Mouse (Mus musculus) hindbrain, embryonic 16.5 days (tissue): ENCODE measurements around the gene Lkaaear1. TPM values are rescaled to one million over a fixed set of nuclear protein-coding genes. Genes with fewer than 3 reads are reported as not detected.

Experiments used
- ATAC-seq: fragments of 200-750 bp; cut with Nextera tagmentation; 2 replicates; pipeline ENCODE4 v1.8.0; 2017; ENCODE audit warnings: moderate TSS enrichment, moderate library complexity
- H3K27ac ChIP-seq: fragments of 300-500 bp; sonication (generic); 2 replicates; pipeline ENCODE4 v1.5.1; 2014; ENCODE audit warnings: low read depth, mild to moderate bottlenecking, control low read depth, low read length, moderate library complexity
- H3K27me3 ChIP-seq: fragments of 300-500 bp; sonication (generic); replicated peaks from 2 replicates; pipeline ENCODE4 v1.6.1; 2014; ENCODE audit warnings: low read length; ENCODE audit not compliant: control insufficient read depth, insufficient read depth
- H3K36me3 ChIP-seq: fragments of 300-500 bp; sonication (generic); 2 replicates; pipeline ENCODE4 v1.6.1; 2014; ENCODE audit warnings: mild to moderate bottlenecking, low read length, moderate library complexity, mixed read lengths; ENCODE audit not compliant: control insufficient read depth, insufficient read depth
- H3K4me1 ChIP-seq: fragments of 300-500 bp; sonication (generic); 2 replicates; pipeline ENCODE4 v1.6.1; 2014; ENCODE audit warnings: low read depth, low read length; ENCODE audit not compliant: control insufficient read depth, insufficient read depth
- H3K4me2 ChIP-seq: fragments of 300-500 bp; sonication (generic); 2 replicates; pipeline ENCODE4 v1.6.1; 2014; ENCODE audit warnings: mild to moderate bottlenecking, low read length, control low read depth, moderate library complexity
- H3K4me3 ChIP-seq: fragments of 300-500 bp; sonication (generic); 2 replicates; pipeline ENCODE4 v1.5.1; 2014; ENCODE audit warnings: mild to moderate bottlenecking, low read length, control low read depth, moderate library complexity
- H3K9ac ChIP-seq: fragments of 300-500 bp; sonication (generic); 2 replicates; pipeline ENCODE4 v1.6.1; 2014; ENCODE audit warnings: low read depth, mild to moderate bottlenecking, control low read depth, low read length, moderate library complexity
- H3K9me3 ChIP-seq: fragments of 300-500 bp; sonication (generic); 2 replicates; pipeline ENCODE4 v1.6.1; 2014; ENCODE audit warnings: mild to moderate bottlenecking, low read length, moderate library complexity; ENCODE audit not compliant: control insufficient read depth
- WGBS: fragments of 180-500 bp; shearing (Covaris S2); extraction: QIAGEN DNeasy Blood & Tissue Kit; methylation state at CpG from one replicate; pipeline ENCODE4 v1.1.7; 2014; 5-methylcytosine and 5-hydroxymethylcytosine counted together
- polyA plus RNA-seq: library from polyadenylated mRNA; unstranded; fragments of >200 nt; fragmentation: Nextera tagmentation; extraction: Ambion mirVana; gene quantifications from 2 replicates; pipeline ENCODE4 v1.2.1, GENCODE M21; 2015

Lkaaear1 gene
- polyA plus RNA-seq, 1 experiment from 2014 or later = not detected

GRCm38 (mm10) chr2:181689466-181690160, 8.6 kb downstream of the Lkaaear1 start:
- H3K4me3 ChIP-seq = no peak overlapping the region
- no peak for ATAC-seq
- no peak overlapping the region for H3K9ac ChIP-seq
- H3K4me1 ChIP-seq = peaks cover 15% of the 10 kb centered on the region
- H3K4me2 ChIP-seq = no peak overlapping the region
- WGBS = 90% methylated on average over 10 of the region's 10 CpGs
- H3K36me3 ChIP-seq = peaks cover 9% of the 10 kb centered on the region; the same call in 1 of the 2 replicates
- H3K27ac ChIP-seq = no peak overlapping the region
- no peaks in the 10 kb centered on the region for H3K9me3 ChIP-seq
- no peaks in the 10 kb centered on the region for H3K27me3 ChIP-seq

GRCm38 (mm10) chr2:181687586-181687985, 10.7 kb downstream of the Lkaaear1 start:
- no peaks in the 10 kb centered on the region for H3K9me3 ChIP-seq
- peaks cover 5% of the 10 kb centered on the region for H3K4me1 ChIP-seq
- ATAC-seq = no peak
- WGBS = 96% methylated on average over 8 of the region's 8 CpGs
- no peak overlapping the region for H3K27ac ChIP-seq
- H3K36me3 ChIP-seq = peaks cover 9% of the 10 kb centered on the region; the same call in 1 of the 2 replicates
- no peaks in the 10 kb centered on the region for H3K27me3 ChIP-seq
- no peak overlapping the region for H3K9ac ChIP-seq
- H3K4me2 ChIP-seq = no peak overlapping the region
- no peak overlapping the region for H3K4me3 ChIP-seq

- peaks cover 8% of the 10 kb centered on the region for H3K4me1 ChIP-seq
- WGBS = 93% methylated on average over 4 of the region's 4 CpGs
Observed at GRCm38 (mm10) chr2:181685686-181686085, 12.6 kb downstream of the Lkaaear1 start.

GRCm38 (mm10) chr2:181684713-181685112, 13.5 kb downstream of the Lkaaear1 start:
- H3K4me1 ChIP-seq = peaks cover 11% of the 10 kb centered on the region
- peaks cover 9% of the 10 kb centered on the region; the same call in 1 of the 2 replicates for H3K36me3 ChIP-seq
- no peak for ATAC-seq
- 89% methylated on average over 1 of the region's 1 CpGs for WGBS
- no peaks in the 10 kb centered on the region for H3K27me3 ChIP-seq
- H3K4me2 ChIP-seq = no peak overlapping the region
- no peak overlapping the region for H3K27ac ChIP-seq
- H3K9me3 ChIP-seq = no peaks in the 10 kb centered on the region
- H3K9ac ChIP-seq = no peak overlapping the region
- no peak overlapping the region for H3K4me3 ChIP-seq

More at GRCm38 (mm10) chr2:181685686-181686085, 12.6 kb downstream of the Lkaaear1 start:
- Histone ChIP-seq H3K36me3 (peaks cover 9% of the 10 kb centered on the region; the same call in 1 of the 2 replicates), H3K9me3 (no peaks in the 10 kb centered on the region), H3K9ac (no peak overlapping the region), H3K27ac (no peak overlapping the region), H3K4me2 (no peak overlapping the region), H3K4me3 (no peak overlapping the region), H3K27me3 (no peaks in the 10 kb centered on the region)
- no peak for ATAC-seq

- H3K4me3 ChIP-seq = no peak overlapping the region
- H3K36me3 ChIP-seq = 0 out of 2 replicates have a peak, but pooled peaks cover 6% of the 10 kb centered on the region
- H3K9ac ChIP-seq = no peak overlapping the region
- H3K4me2 ChIP-seq = no peak overlapping the region
- H3K27ac ChIP-seq = no peak overlapping the region
- no peaks in the 10 kb centered on the region for H3K9me3 ChIP-seq
- no peaks in the 10 kb centered on the region for H3K27me3 ChIP-seq
- 69% methylated on average over 4 of the region's 4 CpGs for WGBS
- peaks cover 16% of the 10 kb centered on the region for H3K4me1 ChIP-seq
- no peak for ATAC-seq
Observed at GRCm38 (mm10) chr2:181683381-181683780, 14.9 kb downstream of the Lkaaear1 start.

- H3K9me3 ChIP-seq = no peaks in the 10 kb centered on the region
- peaks cover 16% of the 10 kb centered on the region for H3K4me1 ChIP-seq
- ATAC-seq = no peak
- H3K27me3 ChIP-seq = no peaks in the 10 kb centered on the region
- H3K4me2 ChIP-seq = no peak overlapping the region
- H3K4me3 ChIP-seq = no peak overlapping the region
- no peaks in the 10 kb centered on the region for H3K36me3 ChIP-seq
- 100% methylated on average over 1 of the region's 1 CpGs for WGBS
- H3K27ac ChIP-seq = no peak overlapping the region
- no peak overlapping the region for H3K9ac ChIP-seq
Observed at GRCm38 (mm10) chr2:181681978-181682377, 16.3 kb downstream of the Lkaaear1 start.

GRCm38 (mm10) chr2:181680716-181681117, 17.5 kb downstream of the Lkaaear1 start:
- Histone ChIP-seq H3K9me3 (no peaks in the 10 kb centered on the region), H3K4me2 (peak overlapping the region; percentile 90), H3K27me3 (no peaks in the 10 kb centered on the region), H3K9ac (peak overlapping the region; percentile 76), H3K4me3 (peak overlapping the region; percentile 52), H3K4me1 (peaks cover 16% of the 10 kb centered on the region), H3K36me3 (no peaks in the 10 kb centered on the region), H3K27ac (peak overlapping the region; percentile 45)
- peak; percentile 29 for ATAC-seq
- WGBS = 7% methylated on average over 7 of the region's 7 CpGs

GRCm38 (mm10) chr2:181679951-181680715, 18.1 kb downstream of the Lkaaear1 start, which contains the start of gene Tcea2:
Tcea2 (plus strand) TSS chr2:181680310.
- Histone ChIP-seq H3K9ac (peak within 1 kb of the TSS; percentile 76), H3K4me3 (peak within 1 kb of the TSS; percentile 52), H3K9me3 (no peaks in the 10 kb centered on the region), H3K36me3 (no peaks in the 10 kb centered on the region), H3K4me2 (peak within 1 kb of the TSS; percentile 90), H3K4me1 (peaks cover 19% of the 10 kb centered on the region), H3K27me3 (no peaks in the 10 kb centered on the region), H3K27ac (peak within 1 kb of the TSS; percentile 45)
- ATAC-seq = peak; percentile 62
- under 1% methylated on average over 53 of the region's 69 CpGs for WGBS

- H3K4me2 ChIP-seq = no peak overlapping the region
- peak; percentile 65 for ATAC-seq
- WGBS = 47% methylated on average over 1 of the region's 1 CpGs
- H3K9me3 ChIP-seq = no peaks in the 10 kb centered on the region
- no peaks in the 10 kb centered on the region for H3K27me3 ChIP-seq
- no peak overlapping the region for H3K4me3 ChIP-seq
- no peak overlapping the region for H3K9ac ChIP-seq
- no peak overlapping the region for H3K27ac ChIP-seq
- no peaks in the 10 kb centered on the region for H3K36me3 ChIP-seq
- peaks cover 19% of the 10 kb centered on the region for H3K4me1 ChIP-seq
Observed at GRCm38 (mm10) chr2:181678780-181679179, 19.5 kb downstream of the Lkaaear1 start.
